ENCODE assay signal across 22 mouse cellular contexts in genomic region chr4:139631141-139631540, GRCm38 (mm10). TPM values are rescaled to one million over a fixed set of nuclear protein-coding genes. Genes with fewer than 3 reads are reported as not detected.
DNase-seq lines count a peak whose midpoint lies in the region; ATAC-seq and TF ChIP-seq lines count a peak whose summit lies in the region.
"Had no signal": no experiment of that assay in that cellular context is flagged by ENCODE, and none has a peak within 500 bp of the region (broad histone marks: within the 10 kb centered on the region; RNA-seq: fewer than 3 reads in every experiment).

No protein-coding gene starts in this region.

- no peaks in the 10 kb centered on the region for H3K9me3 ChIP-seq in heart, embryonic 13.5 days
- H3K9me3 ChIP-seq in heart, embryonic 12.5 days (replicated peaks): no peaks in the 10 kb centered on the region
- H3K9me3 ChIP-seq in liver, postnatal 0 days (ENCODE audit: low read length): no peaks in the 10 kb centered on the region
- H3K9me3 ChIP-seq in liver, embryonic 11.5 days (ENCODE audit: control insufficient read depth, low read length): no peaks in the 10 kb centered on the region
- H3K9me3 ChIP-seq: embryonic facial prominence, embryonic 15.5 days; heart, embryonic 10.5 days; hindbrain, embryonic 13.5 days; liver, embryonic 12.5 days had no signal

- 0 out of 2 replicates have a peak overlapping the region, but pooled peaks have one; percentile 21 for H3K27ac ChIP-seq in heart, embryonic 13.5 days (replicated peaks)
- no peak overlapping the region for H3K27ac ChIP-seq in heart, embryonic 12.5 days (ENCODE audit: poor library complexity, severe bottlenecking)
- H3K27ac ChIP-seq in liver, postnatal 0 days (ENCODE audit: low read depth): peak overlapping the region; percentile 18; the same call in 1 of the 2 replicates
- no peak overlapping the region for H3K27ac ChIP-seq in liver, embryonic 11.5 days (ENCODE audit: low read depth, low read length)
- H3K27ac ChIP-seq: embryonic facial prominence, embryonic 15.5 days; heart, embryonic 10.5 days; hindbrain, embryonic 13.5 days; liver, embryonic 12.5 days; macrophage had no signal

- H3K27me3 ChIP-seq in heart, embryonic 13.5 days (replicated peaks): peaks cover 8% of the 10 kb centered on the region
- peaks cover 7% of the 10 kb centered on the region; the same call in 1 of the 2 replicates for H3K27me3 ChIP-seq in heart, embryonic 12.5 days (replicated peaks)
- no peaks in the 10 kb centered on the region for H3K27me3 ChIP-seq in liver, postnatal 0 days (ENCODE audit: insufficient read depth, low read length)
- H3K27me3 ChIP-seq in liver, embryonic 11.5 days (replicated peaks; ENCODE audit: control insufficient read depth, insufficient read depth, low read length): no peaks in the 10 kb centered on the region
- H3K27me3 ChIP-seq: CH12.LX; embryonic facial prominence, embryonic 15.5 days; hindbrain, embryonic 13.5 days; liver, embryonic 12.5 days had no signal

- H3K4me3 ChIP-seq in heart, embryonic 13.5 days: no peak overlapping the region
- no peak overlapping the region for H3K4me3 ChIP-seq in heart, embryonic 12.5 days
- H3K4me3 ChIP-seq in liver, postnatal 0 days (ENCODE audit: low read depth, low read length): no peak overlapping the region
- H3K4me3 ChIP-seq in liver, embryonic 11.5 days (ENCODE audit: low read depth, low read length): no peak overlapping the region
- H3K4me3 ChIP-seq: embryonic facial prominence, embryonic 15.5 days; heart, embryonic 10.5 days; hindbrain, embryonic 13.5 days; liver, embryonic 12.5 days had no signal

- H3K9ac ChIP-seq in heart, embryonic 13.5 days: no peak overlapping the region
- H3K9ac ChIP-seq in heart, embryonic 12.5 days: no peak overlapping the region
- H3K9ac ChIP-seq in liver, postnatal 0 days (replicated peaks): no peak overlapping the region
- H3K9ac ChIP-seq in liver, embryonic 11.5 days (ENCODE audit: low read depth, low read length): no peak overlapping the region
- H3K9ac ChIP-seq: embryonic facial prominence, embryonic 15.5 days; hindbrain, embryonic 13.5 days; liver, embryonic 12.5 days had no signal

- DNase-seq in liver, postnatal 0 days: no peak
- no peak for DNase-seq in liver, embryonic 11.5 days (ENCODE audit: low spot score)
- peak; percentile 20 for DNase-seq in brain, embryonic 14.5 days (ENCODE audit: low read depth)
- DNase-seq in kidney, postnatal 25 days: peak; percentile 57 to 75
- DNase-seq in urinary bladder, postnatal 36 days (ENCODE audit: low spot score in 2 of 2): no peak
- no peak for DNase-seq in right cerebral cortex, adult 2 months (ENCODE audit: low spot score in 2 of 2)
- DNase-seq: cerebellum, adult 11-12 months; cerebellum, postnatal 36 days; left cerebral cortex, postnatal 4 days had no signal

- no peak for TF ChIP-seq CTCF in liver, postnatal 0 days (IDR thresholded peaks at IDR 0.05; ENCODE audit: low read depth)
- TF ChIP-seq CTCF in brain, embryonic 14.5 days (IDR thresholded peaks at IDR 0.05; ENCODE audit: borderline replicate concordance, extremely low read depth, insufficient read depth, insufficient read length): no peak

- WGBS in heart, embryonic 13.5 days: 58% methylated on average over 5 of the region's 5 CpGs
- WGBS in heart, embryonic 12.5 days: 68% methylated on average over 5 of the region's 5 CpGs
- WGBS in liver, postnatal 0 days (ENCODE audit: insufficient replicate concordance): 56% methylated on average over 5 of the region's 5 CpGs
- 81% methylated on average over 5 of the region's 5 CpGs for WGBS in liver, embryonic 11.5 days

- TF ChIP-seq EP300 in liver, postnatal 0 days (IDR thresholded peaks at IDR 0.05; ENCODE audit: low read depth): no peak

- no peak overlapping the region for H3K4me2 ChIP-seq in heart, embryonic 13.5 days
- no peak overlapping the region for H3K4me2 ChIP-seq in heart, embryonic 12.5 days
- no peak overlapping the region for H3K4me2 ChIP-seq in liver, postnatal 0 days (ENCODE audit: low read depth, low read length)
- H3K4me2 ChIP-seq in liver, embryonic 11.5 days: no peak overlapping the region
- H3K4me2 ChIP-seq: embryonic facial prominence, embryonic 15.5 days; hindbrain, embryonic 13.5 days; liver, embryonic 12.5 days; midbrain, embryonic 11.5 days had no signal

- no peaks in the 10 kb centered on the region; the same call in 1 of the 2 replicates for H3K36me3 ChIP-seq in heart, embryonic 13.5 days
- no peaks in the 10 kb centered on the region for H3K36me3 ChIP-seq in heart, embryonic 12.5 days
- H3K36me3 ChIP-seq in liver, postnatal 0 days (replicated peaks; ENCODE audit: insufficient read depth, low read length): 0 out of 2 replicates have a peak, but pooled peaks cover 5% of the 10 kb centered on the region
- H3K36me3 ChIP-seq in liver, embryonic 11.5 days (ENCODE audit: control insufficient read depth, insufficient read depth, low read length): no peaks in the 10 kb centered on the region

- no peak for TF ChIP-seq POLR2A in brain, embryonic 14.5 days (IDR thresholded peaks at IDR 0.05; ENCODE audit: borderline replicate concordance, extremely low read depth, insufficient read depth, insufficient read length, poor library complexity, severe bottlenecking)

- H3K4me1 ChIP-seq in heart, embryonic 13.5 days: peaks cover 10% of the 10 kb centered on the region
- H3K4me1 ChIP-seq in heart, embryonic 12.5 days (replicated peaks): peaks cover 15% of the 10 kb centered on the region; the same call in 1 of the 2 replicates
- H3K4me1 ChIP-seq in liver, postnatal 0 days (ENCODE audit: insufficient read depth): peaks cover 10% of the 10 kb centered on the region
- H3K4me1 ChIP-seq in liver, embryonic 11.5 days (replicated peaks; ENCODE audit: control insufficient read depth, insufficient read depth, low read length): peaks cover 3% of the 10 kb centered on the region; the same call in 1 of the 2 replicates

- no peak for ATAC-seq in heart, embryonic 13.5 days (ENCODE audit: extremely low read depth, insufficient number of reproducible peaks, low FRiP score, low TSS enrichment)
- no peak for ATAC-seq in heart, embryonic 12.5 days (ENCODE audit: insufficient number of reproducible peaks, low FRiP score)
- peak; percentile 5; the same call in 1 of the 2 replicates for ATAC-seq in liver, postnatal 0 days
- no peak for ATAC-seq in liver, embryonic 11.5 days (replicated peaks; ENCODE audit: low FRiP score)
- ATAC-seq: forebrain, embryonic 16.5 days; liver, embryonic 12.5 days had no signal

RNA-seq across cellular contexts. Expression of gene Aldh4a1, which starts 8.5 kb away (rescaled TPM):
- 18.8 and 23.2 TPM in 2 replicates for polyA plus RNA-seq in heart, embryonic 13.5 days (2015; fragmentation: Nextera tagmentation; extraction: Ambion mirVana)
- 22.7 and 23.2 TPM in 2 replicates for polyA plus RNA-seq in heart, embryonic 12.5 days (2016; fragmentation: Nextera tagmentation; extraction: Ambion mirVana)
- polyA plus RNA-seq in liver, postnatal 0 days (2015; fragmentation: Nextera tagmentation; extraction: Ambion mirVana): 81.2 and 86.3 TPM in 2 replicates
- 45.2 and 52.0 TPM in 2 replicates for polyA plus RNA-seq in liver, embryonic 11.5 days (2014; fragmentation: Nextera tagmentation; extraction: Ambion mirVana)
- 24.2 and 26.4 TPM in 2 replicates for polyA plus RNA-seq in brain, embryonic 14.5 days (2012; rRNA removed)

RNA-seq across cellular contexts. Expression of gene Tas1r2, which starts 22.2 kb away (rescaled TPM):
- not detected in 2 replicates for polyA plus RNA-seq in heart, embryonic 13.5 days (2015; fragmentation: Nextera tagmentation; extraction: Ambion mirVana)
- 0.05 TPM in 1 of 2 replicates, not detected in the other for polyA plus RNA-seq in heart, embryonic 12.5 days (2016; fragmentation: Nextera tagmentation; extraction: Ambion mirVana)
- not detected in 2 replicates for polyA plus RNA-seq in liver, postnatal 0 days (2015; fragmentation: Nextera tagmentation; extraction: Ambion mirVana)
- not detected in 2 replicates for polyA plus RNA-seq in liver, embryonic 11.5 days (2014; fragmentation: Nextera tagmentation; extraction: Ambion mirVana)
- 0.04 TPM in 1 of 2 replicates, not detected in the other for polyA plus RNA-seq in brain, embryonic 14.5 days (2012; rRNA removed)
- polyA plus RNA-seq: forebrain, embryonic 16.5 days; gonadal fat pad, adult 2 months; heart, embryonic 10.5 days; hindbrain, embryonic 13.5 days; intestine, embryonic 14.5 days; liver, embryonic 12.5 days; macrophage; midbrain, embryonic 11.5 days; stomach, embryonic 16.5 days had no signal

RNA-seq across cellular contexts. Expression of gene Gm21969, which starts 28.2 kb away (rescaled TPM):
- not detected in 2 replicates for polyA plus RNA-seq in heart, embryonic 13.5 days (2015; fragmentation: Nextera tagmentation; extraction: Ambion mirVana)
- polyA plus RNA-seq in heart, embryonic 12.5 days (2016; fragmentation: Nextera tagmentation; extraction: Ambion mirVana): not detected in 2 replicates
- 0.04 TPM in 1 of 2 replicates, not detected in the other for polyA plus RNA-seq in liver, postnatal 0 days (2015; fragmentation: Nextera tagmentation; extraction: Ambion mirVana)
- polyA plus RNA-seq in liver, embryonic 11.5 days (2014; fragmentation: Nextera tagmentation; extraction: Ambion mirVana): not detected in 2 replicates
- not detected in 2 replicates for polyA plus RNA-seq in brain, embryonic 14.5 days (2012; rRNA removed)
- polyA plus RNA-seq: embryonic facial prominence, embryonic 15.5 days; forebrain, embryonic 16.5 days; gonadal fat pad, adult 2 months; heart, embryonic 10.5 days; hindbrain, embryonic 13.5 days; intestine, embryonic 14.5 days; liver, embryonic 12.5 days; macrophage; midbrain, embryonic 11.5 days; stomach, embryonic 16.5 days had no signal

Comparison
In these comparisons a context has a peak if more than half of its experiments do, and no peak if none do; other contexts are left out.
1. H3K27ac ChIP-seq: peak in heart, embryonic 13.5 days (single experiment) and liver, postnatal 0 days (single experiment); none in heart, embryonic 12.5 days (single experiment) and liver, embryonic 11.5 days (single experiment).
2. DNase-seq: peak in brain, embryonic 14.5 days (single experiment) and kidney, postnatal 25 days (2 of 2); none in liver, postnatal 0 days (single experiment), liver, embryonic 11.5 days (single experiment), urinary bladder, postnatal 36 days (0 of 2) and right cerebral cortex, adult 2 months (0 of 2).